Mouse (Mus musculus) intestine, postnatal 0 days (tissue): ENCODE data around the gene Odf2l. TPM values are rescaled to one million over a fixed set of nuclear protein-coding genes. Genes with fewer than 3 reads are reported as not detected.

Experiments used
- ATAC-seq: fragments of 200-750 bp; cut with Nextera tagmentation; 2 replicates; pipeline ENCODE4 v1.8.0; 2017; ENCODE audit warnings: mild to moderate bottlenecking, moderate TSS enrichment, moderate library complexity
- H3K27ac ChIP-seq: fragments of 300-500 bp; sonication (generic); 2 replicates; pipeline ENCODE4 v1.5.1; 2014; ENCODE audit warnings: mild to moderate bottlenecking, low read depth, low read length, moderate library complexity
- H3K27me3 ChIP-seq: fragments of 300-500 bp; sonication (generic); replicated peaks from 2 replicates; pipeline ENCODE4 v1.6.1; 2014; ENCODE audit warnings: low read length, mixed read lengths; ENCODE audit not compliant: control insufficient read depth, insufficient read depth
- H3K36me3 ChIP-seq: fragments of 300-500 bp; sonication (generic); 2 replicates; pipeline ENCODE4 v1.6.1; 2014; ENCODE audit warnings: mild to moderate bottlenecking, moderate library complexity; ENCODE audit not compliant: control insufficient read depth, insufficient read depth
- H3K4me1 ChIP-seq: fragments of 300-500 bp; sonication (generic); replicated peaks from 2 replicates; pipeline ENCODE4 v1.6.1; 2014; ENCODE audit warnings: antibody characterized with exemption, low read length, mixed read lengths; ENCODE audit not compliant: control insufficient read depth, insufficient read depth
- H3K4me2 ChIP-seq: fragments of 300-500 bp; sonication (generic); replicated peaks from 2 replicates; pipeline ENCODE4 v1.6.1; 2014; ENCODE audit warnings: low read depth, mild to moderate bottlenecking, moderate library complexity
- H3K4me3 ChIP-seq: fragments of 300-500 bp; sonication (generic); 2 replicates; pipeline ENCODE4 v1.5.1; 2014; ENCODE audit warnings: low read depth, low read length
- H3K9ac ChIP-seq: fragments of 300-500 bp; sonication (generic); 2 replicates; pipeline ENCODE4 v1.6.1; 2014; ENCODE audit warnings: mild to moderate bottlenecking, low read depth, low read length
- H3K9me3 ChIP-seq: fragments of 300-500 bp; sonication (generic); 2 replicates; pipeline ENCODE4 v1.6.1; 2016; ENCODE audit warnings: mixed run types; ENCODE audit not compliant: control insufficient read depth
- CTCF ChIP-seq: sonication (generic); IDR thresholded peaks from 2 replicates; pipeline ENCODE4 v1.5.1; 2016; ENCODE audit warnings: low read depth, mild to moderate bottlenecking, control low read depth, antibody characterized with exemption, moderate library complexity
- WGBS: fragments of 180-500 bp; shearing (Covaris S2); extraction: QIAGEN DNeasy Blood & Tissue Kit; methylation state at CpG from one replicate; pipeline ENCODE4 v1.1.7; 2014; 5-methylcytosine and 5-hydroxymethylcytosine counted together
- polyA plus RNA-seq: library from polyadenylated mRNA; unstranded; fragments of >200 nt; fragmentation: Nextera tagmentation; extraction: Ambion mirVana; gene quantifications from 2 replicates; pipeline ENCODE4 v1.2.1, GENCODE M21; 2015

Odf2l gene
- polyA plus RNA-seq, 1 experiment from 2014 or later = 11.4 TPM

DNA sequence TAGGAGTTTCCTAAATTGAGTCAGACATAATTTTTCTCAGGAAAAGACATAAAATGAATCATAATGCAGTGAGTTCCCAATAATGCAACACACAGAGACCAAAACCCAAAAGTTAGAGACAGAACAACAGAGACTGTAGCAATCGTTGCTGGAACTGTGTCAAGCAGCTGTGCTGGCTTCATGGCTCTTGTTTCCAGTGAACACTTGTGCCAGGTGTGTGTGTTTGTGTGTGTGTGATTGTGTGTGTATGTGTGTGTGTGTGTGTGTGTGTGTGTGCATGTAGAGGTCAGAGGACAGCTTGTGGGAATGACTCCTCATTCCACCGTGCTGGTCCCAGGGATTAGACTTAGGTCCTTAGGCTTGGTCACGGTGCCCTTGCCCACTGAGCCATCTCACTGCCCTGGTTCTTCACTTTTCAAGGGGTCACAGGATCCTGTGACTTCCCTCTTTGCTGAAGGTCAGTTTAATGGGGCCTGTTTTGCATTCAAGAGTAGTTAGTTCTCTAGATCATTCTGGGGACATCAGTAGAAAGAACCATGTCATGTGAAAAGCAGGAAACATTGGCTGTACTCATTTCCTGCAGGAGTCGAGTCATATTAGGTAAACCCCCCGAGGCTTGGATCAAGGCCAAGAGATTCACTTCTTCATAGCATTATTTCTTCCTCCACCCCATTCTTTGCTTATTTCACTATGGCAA is 13.2 kb upstream of the Odf2l start:
- ATAC-seq = no peak

DNA sequence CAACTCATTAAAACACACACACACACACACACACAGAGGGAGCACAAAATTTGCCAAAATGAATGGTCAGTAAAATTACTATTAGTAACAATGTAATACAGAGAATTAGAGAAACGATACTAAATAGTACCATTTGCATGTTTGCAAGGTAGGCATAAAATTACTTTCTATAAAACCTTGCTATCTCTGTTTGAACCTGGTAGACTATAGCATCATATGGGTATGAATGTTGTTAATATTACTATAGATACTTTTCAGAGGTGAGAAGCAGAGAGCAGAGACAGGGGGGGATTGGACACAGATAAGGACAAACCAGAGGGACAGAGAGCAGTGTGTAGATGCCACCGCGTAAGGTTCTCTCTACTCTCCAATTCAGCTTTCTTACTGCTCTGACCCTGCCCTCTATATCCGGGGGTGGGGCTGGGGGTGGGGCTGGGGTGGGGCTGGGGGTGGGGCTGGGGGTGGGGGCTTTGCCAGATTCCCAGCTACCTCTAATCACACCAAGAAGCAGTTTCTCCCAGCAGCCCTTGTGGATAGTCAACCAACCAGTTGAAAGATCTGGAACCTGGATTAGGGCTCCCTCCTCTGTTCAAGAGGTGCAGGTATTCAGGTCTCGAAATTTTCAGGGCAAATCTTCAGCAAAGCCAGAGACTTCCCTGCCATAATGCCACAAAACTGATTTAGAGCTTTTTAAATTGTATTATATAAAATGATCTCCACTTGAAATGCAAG is 12.4 kb upstream of the Odf2l start:
- TF ChIP-seq CTCF = peak; percentile 56
- no peaks in the 10 kb centered on the region for H3K36me3 ChIP-seq
- H3K4me1 ChIP-seq = no peaks in the 10 kb centered on the region
- H3K4me2 ChIP-seq = no peak overlapping the region
- no peak for ATAC-seq
- no peak overlapping the region for H3K27ac ChIP-seq
- WGBS = 82% methylated on average over 5 of the region's 5 CpGs
- H3K4me3 ChIP-seq = no peak overlapping the region
- no peak overlapping the region for H3K9ac ChIP-seq
- H3K27me3 ChIP-seq = no peaks in the 10 kb centered on the region
- H3K9me3 ChIP-seq = no peaks in the 10 kb centered on the region

More for the DNA sequence above, 13.2 kb upstream of the Odf2l start:
- no peak overlapping the region for H3K9ac ChIP-seq
- no peak overlapping the region for H3K4me2 ChIP-seq
- WGBS = 58% methylated on average over 5 of the region's 5 CpGs
- no peak for TF ChIP-seq CTCF
- no peaks in the 10 kb centered on the region for H3K36me3 ChIP-seq
- H3K4me3 ChIP-seq = no peak overlapping the region
- H3K27me3 ChIP-seq = no peaks in the 10 kb centered on the region
- no peaks in the 10 kb centered on the region for H3K9me3 ChIP-seq
- no peak overlapping the region for H3K27ac ChIP-seq
- H3K4me1 ChIP-seq = no peaks in the 10 kb centered on the region

DNA sequence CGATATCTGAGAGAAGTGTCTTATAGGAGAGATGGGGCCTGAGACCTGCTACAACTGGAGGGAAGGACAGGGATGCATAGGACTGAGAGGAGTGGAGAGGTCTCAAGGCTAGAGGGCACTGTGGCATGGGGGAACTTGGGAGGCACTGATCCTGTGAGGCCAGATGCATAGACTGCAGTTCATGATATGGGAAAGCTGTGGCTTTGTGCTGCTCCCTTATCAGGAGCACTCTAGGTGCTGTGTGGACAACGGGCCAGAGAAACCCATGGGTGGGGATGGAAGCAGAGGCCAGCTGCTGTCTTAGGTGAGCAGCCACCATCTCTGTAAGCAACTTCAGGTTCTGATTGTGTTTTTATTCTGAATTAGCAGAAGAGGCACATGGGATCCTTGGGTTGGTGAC is 3.2 kb upstream of the Odf2l start:
- no peaks in the 10 kb centered on the region for H3K4me1 ChIP-seq
- H3K4me3 ChIP-seq = no peak overlapping the region
- no peak for ATAC-seq
- H3K36me3 ChIP-seq = no peaks in the 10 kb centered on the region
- WGBS = 86% methylated on average over 2 of the region's 2 CpGs
- no peaks in the 10 kb centered on the region for H3K27me3 ChIP-seq
- no peak overlapping the region for H3K9ac ChIP-seq
- no peak overlapping the region for H3K27ac ChIP-seq
- no peak overlapping the region for H3K4me2 ChIP-seq
- no peak for TF ChIP-seq CTCF
- H3K9me3 ChIP-seq = no peaks in the 10 kb centered on the region

DNA sequence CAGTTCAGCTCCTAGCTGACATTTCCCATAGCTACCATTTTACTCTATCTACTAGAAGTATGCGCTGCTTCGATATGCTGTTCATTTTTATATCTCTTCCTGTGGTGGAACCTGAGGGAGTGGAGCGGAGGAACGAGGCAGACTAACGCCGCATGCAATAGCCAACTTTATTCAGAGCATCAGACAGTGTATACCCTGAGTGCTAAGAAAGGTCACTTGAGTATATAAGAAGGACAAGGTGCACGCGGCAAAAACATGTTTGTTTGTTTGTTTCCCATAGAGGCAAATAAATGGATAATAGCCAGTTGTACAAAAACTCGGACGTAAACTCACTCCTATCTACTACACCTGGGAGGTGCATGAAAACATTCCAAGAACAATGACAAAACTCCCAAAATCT is 751 bp upstream of the Odf2l start:
- WGBS = 76% methylated on average over 10 of the region's 10 CpGs
- Histone ChIP-seq H3K9ac (peak overlapping the region; percentile 75), H3K27ac (peak overlapping the region; percentile 91), H3K9me3 (no peaks in the 10 kb centered on the region), H3K36me3 (no peaks in the 10 kb centered on the region), H3K27me3 (no peaks in the 10 kb centered on the region), H3K4me2 (peak overlapping the region; percentile 82), H3K4me3 (peak overlapping the region; percentile 68), H3K4me1 (no peaks in the 10 kb centered on the region)
- ATAC-seq = no peak
- TF ChIP-seq CTCF = no peak

DNA sequence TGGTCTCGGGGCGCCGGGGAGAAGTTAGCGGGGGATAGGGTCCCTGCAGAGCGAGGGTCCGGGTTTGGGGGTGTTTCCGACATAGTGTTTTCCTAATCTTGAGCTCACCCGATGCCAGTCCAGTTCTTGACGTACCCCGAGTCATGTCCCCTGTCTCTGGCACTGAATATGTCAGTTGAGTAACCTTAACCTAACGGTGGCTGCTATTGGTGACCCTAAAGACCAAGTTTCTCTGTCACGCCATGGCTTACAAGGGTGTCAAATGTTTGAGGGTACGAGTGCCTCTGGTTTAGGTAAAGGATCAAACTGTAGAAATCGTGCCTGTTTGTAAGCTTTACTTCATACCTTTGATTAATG is 592 bp downstream of the Odf2l start:
- H3K4me1 ChIP-seq = no peaks in the 10 kb centered on the region
- peak overlapping the region; percentile 82 for H3K4me2 ChIP-seq
- H3K36me3 ChIP-seq = no peaks in the 10 kb centered on the region
- WGBS = 3% methylated on average over 14 of the region's 14 CpGs
- no peaks in the 10 kb centered on the region for H3K27me3 ChIP-seq
- H3K9ac ChIP-seq = peak overlapping the region; percentile 75
- no peak for TF ChIP-seq CTCF
- H3K27ac ChIP-seq = peak overlapping the region; percentile 91
- ATAC-seq = peak; percentile 24; the same call in 1 of the 2 replicates
- no peaks in the 10 kb centered on the region for H3K9me3 ChIP-seq
- H3K4me3 ChIP-seq = peak overlapping the region; percentile 68

DNA sequence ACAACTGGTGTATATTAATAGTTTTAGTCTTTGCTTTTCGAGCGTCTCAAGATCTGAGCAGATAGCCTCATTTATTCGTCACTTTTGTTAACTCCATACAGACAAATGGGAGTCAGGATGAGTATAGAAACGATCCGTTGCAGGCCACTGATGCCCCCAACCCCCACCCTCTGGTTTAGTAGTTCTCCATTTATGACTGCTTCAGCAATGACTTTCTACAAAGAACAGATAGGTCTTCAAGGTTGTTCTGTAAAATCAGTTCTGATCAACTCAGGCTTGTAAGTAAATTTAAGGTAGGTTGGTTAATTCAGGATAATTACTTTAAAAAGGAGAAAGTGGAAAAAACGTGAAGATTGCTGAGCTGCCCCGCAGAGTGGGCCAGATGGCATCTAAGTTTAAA is 1.0 kb downstream of the Odf2l start:
- H3K4me1 ChIP-seq = no peaks in the 10 kb centered on the region
- H3K4me2 ChIP-seq = peak overlapping the region; percentile 82
- no peaks in the 10 kb centered on the region for H3K36me3 ChIP-seq
- TF ChIP-seq CTCF = no peak
- WGBS = 64% methylated on average over 7 of the region's 7 CpGs
- no peaks in the 10 kb centered on the region for H3K9me3 ChIP-seq
- H3K27ac ChIP-seq = no peak overlapping the region
- H3K9ac ChIP-seq = 0 out of 2 replicates have a peak overlapping the region, but pooled peaks have one; percentile 75
- no peaks in the 10 kb centered on the region for H3K27me3 ChIP-seq
- ATAC-seq = no peak
- peak overlapping the region; percentile 68 for H3K4me3 ChIP-seq
